In genomic region chr1:148721409-148721808, GRCm38 (mm10) we compare ENCODE assay signal across 19 mouse cellular contexts.
DNase-seq lines count a peak whose midpoint lies in the region; ATAC-seq lines count a peak whose summit lies in the region.
"Had no signal": no experiment of that assay in that cellular context is flagged by ENCODE, and none has a peak within 500 bp of the region (broad histone marks: within the 10 kb centered on the region; RNA-seq: fewer than 3 reads in every experiment).

No protein-coding gene starts in this region.

- no peak overlapping the region for H3K4me3 ChIP-seq in midbrain, embryonic 14.5 days (replicated peaks; ENCODE audit: low read depth, low read length)
- H3K4me3 ChIP-seq in midbrain, embryonic 13.5 days (replicated peaks) = no peak overlapping the region
- H3K4me3 ChIP-seq in forebrain, embryonic 14.5 days (ENCODE audit: low read depth, low read length) = no peak overlapping the region
- no peak overlapping the region for H3K4me3 ChIP-seq in forebrain, embryonic 16.5 days (replicated peaks; ENCODE audit: low read length)
- H3K4me3 ChIP-seq in liver, embryonic 12.5 days = no peak overlapping the region
- H3K4me3 ChIP-seq: heart, adult 2 months; hindbrain, embryonic 12.5 days; hindbrain, embryonic 15.5 days had no signal

- H3K27me3 ChIP-seq in midbrain, embryonic 14.5 days (ENCODE audit: control insufficient read depth, insufficient read depth, low read length) = no peaks in the 10 kb centered on the region
- no peaks in the 10 kb centered on the region for H3K27me3 ChIP-seq in midbrain, embryonic 13.5 days
- H3K27me3 ChIP-seq in forebrain, embryonic 14.5 days (replicated peaks; ENCODE audit: control insufficient read depth, insufficient read depth, low read length) = no peaks in the 10 kb centered on the region
- no peaks in the 10 kb centered on the region for H3K27me3 ChIP-seq in forebrain, embryonic 16.5 days (replicated peaks; ENCODE audit: control insufficient read depth, insufficient read depth, low read length)
- H3K27me3 ChIP-seq in liver, embryonic 12.5 days (replicated peaks) = no peaks in the 10 kb centered on the region
- H3K27me3 ChIP-seq: hindbrain, embryonic 12.5 days; hindbrain, embryonic 15.5 days had no signal

- no peak overlapping the region for H3K9ac ChIP-seq in midbrain, embryonic 14.5 days (replicated peaks; ENCODE audit: low read length)
- no peak overlapping the region for H3K9ac ChIP-seq in midbrain, embryonic 13.5 days (replicated peaks)
- no peak overlapping the region for H3K9ac ChIP-seq in forebrain, embryonic 14.5 days (ENCODE audit: low read length)
- no peak overlapping the region for H3K9ac ChIP-seq in forebrain, embryonic 16.5 days (replicated peaks; ENCODE audit: low read depth, low read length)
- H3K9ac ChIP-seq in liver, embryonic 12.5 days = no peak overlapping the region
- H3K9ac ChIP-seq: hindbrain, embryonic 12.5 days; hindbrain, embryonic 15.5 days had no signal

- ATAC-seq in midbrain, embryonic 14.5 days (ENCODE audit: low FRiP score, low TSS enrichment) = no peak; the same call in 1 of the 2 replicates
- ATAC-seq in midbrain, embryonic 13.5 days = no peak
- peak; percentile 60; the same call in 1 of the 2 replicates for ATAC-seq in forebrain, embryonic 14.5 days
- 0 out of 2 replicates have a peak, but pooled peaks have one; percentile 47 for ATAC-seq in forebrain, embryonic 16.5 days
- no peak for ATAC-seq in liver, embryonic 12.5 days
- ATAC-seq: CD4-positive, CD25-positive, alpha-beta regulatory T cell, adult 4 months had no signal

- H3K36me3 ChIP-seq in midbrain, embryonic 14.5 days (ENCODE audit: control insufficient read depth, insufficient read depth, low read length) = no peaks in the 10 kb centered on the region
- no peaks in the 10 kb centered on the region for H3K36me3 ChIP-seq in midbrain, embryonic 13.5 days
- no peaks in the 10 kb centered on the region for H3K36me3 ChIP-seq in forebrain, embryonic 14.5 days (ENCODE audit: control insufficient read depth, insufficient read depth, low read length)
- H3K36me3 ChIP-seq in forebrain, embryonic 16.5 days (ENCODE audit: control insufficient read depth, insufficient read depth) = no peaks in the 10 kb centered on the region
- no peaks in the 10 kb centered on the region for H3K36me3 ChIP-seq in liver, embryonic 12.5 days
- H3K36me3 ChIP-seq: hindbrain, embryonic 12.5 days; hindbrain, embryonic 15.5 days had no signal

- no peaks in the 10 kb centered on the region for H3K4me1 ChIP-seq in midbrain, embryonic 14.5 days (ENCODE audit: control insufficient read depth, insufficient read depth, low read length)
- 0 out of 2 replicates have a peak, but pooled peaks cover 4% of the 10 kb centered on the region for H3K4me1 ChIP-seq in midbrain, embryonic 13.5 days (replicated peaks)
- H3K4me1 ChIP-seq in forebrain, embryonic 14.5 days (ENCODE audit: control insufficient read depth, insufficient read depth, low read length) = no peaks in the 10 kb centered on the region
- peaks cover 3% of the 10 kb centered on the region for H3K4me1 ChIP-seq in forebrain, embryonic 16.5 days (replicated peaks; ENCODE audit: control insufficient read depth, insufficient read depth, low read length)
- H3K4me1 ChIP-seq in liver, embryonic 12.5 days = no peaks in the 10 kb centered on the region
- H3K4me1 ChIP-seq: hindbrain, embryonic 12.5 days; hindbrain, embryonic 15.5 days had no signal

- peak; percentile 52 for DNase-seq in heart, adult 11 months
- no peak for DNase-seq in heart, adult 9 months (ENCODE audit: low spot score in 2 of 2)
- peak; percentile 3 for DNase-seq in midbrain, embryonic 14.5 days
- peak; percentile 24 for DNase-seq in forebrain, embryonic 14.5 days (ENCODE audit: low spot score)
- no peak for DNase-seq in kidney, postnatal 14 days
- DNase-seq: adrenal gland, adult 2 months; adrenal gland, postnatal 25 days; cerebellum, adult 18-20 months; cerebellum, adult 9-10 months; cerebellum, postnatal 14 days; gastrocnemius, postnatal 25 days; heart, adult 2 months had no signal

- no peak overlapping the region for H3K4me2 ChIP-seq in midbrain, embryonic 14.5 days (ENCODE audit: low read length)
- no peak overlapping the region for H3K4me2 ChIP-seq in midbrain, embryonic 13.5 days (replicated peaks)
- no peak overlapping the region for H3K4me2 ChIP-seq in forebrain, embryonic 14.5 days (ENCODE audit: low read length)
- no peak overlapping the region for H3K4me2 ChIP-seq in forebrain, embryonic 16.5 days (ENCODE audit: low read length)
- no peak overlapping the region for H3K4me2 ChIP-seq in liver, embryonic 12.5 days
- H3K4me2 ChIP-seq: heart, embryonic 11.5 days; hindbrain, embryonic 12.5 days; hindbrain, embryonic 15.5 days had no signal

- H3K9me3 ChIP-seq in midbrain, embryonic 14.5 days (ENCODE audit: control insufficient read depth, low read length) = no peaks in the 10 kb centered on the region
- H3K9me3 ChIP-seq in midbrain, embryonic 13.5 days = no peaks in the 10 kb centered on the region
- no peaks in the 10 kb centered on the region for H3K9me3 ChIP-seq in forebrain, embryonic 14.5 days (replicated peaks; ENCODE audit: control insufficient read depth, low read length)
- H3K9me3 ChIP-seq in forebrain, embryonic 16.5 days (ENCODE audit: control insufficient read depth, low read length) = no peaks in the 10 kb centered on the region
- H3K9me3 ChIP-seq in liver, embryonic 12.5 days (replicated peaks) = no peaks in the 10 kb centered on the region
- H3K9me3 ChIP-seq: hindbrain, embryonic 12.5 days; hindbrain, embryonic 15.5 days had no signal

- no peak overlapping the region for H3K27ac ChIP-seq in midbrain, embryonic 14.5 days (replicated peaks; ENCODE audit: low read depth, low read length)
- H3K27ac ChIP-seq in midbrain, embryonic 13.5 days = no peak overlapping the region
- 0 out of 2 replicates have a peak overlapping the region, but pooled peaks have one; percentile 17 for H3K27ac ChIP-seq in forebrain, embryonic 14.5 days (ENCODE audit: low read depth, low read length)
- peak overlapping the region; percentile 53; the same call in 1 of the 2 replicates for H3K27ac ChIP-seq in forebrain, embryonic 16.5 days (ENCODE audit: low read length)
- H3K27ac ChIP-seq in liver, embryonic 12.5 days = no peak overlapping the region
- H3K27ac ChIP-seq: heart, adult 2 months; hindbrain, embryonic 12.5 days; hindbrain, embryonic 15.5 days had no signal

- 65% methylated on average over 1 of the region's 1 CpGs for WGBS in midbrain, embryonic 14.5 days
- WGBS in midbrain, embryonic 13.5 days = 67% methylated on average over 1 of the region's 1 CpGs
- 73% methylated on average over 1 of the region's 1 CpGs for WGBS in forebrain, embryonic 14.5 days
- 43% methylated on average over 1 of the region's 1 CpGs for WGBS in forebrain, embryonic 16.5 days
- 57% methylated on average over 1 of the region's 1 CpGs for WGBS in liver, embryonic 12.5 days (ENCODE audit: insufficient replicate concordance)

Comparison
In these comparisons a context has a peak if more than half of its experiments do, and no peak if none do; other contexts are left out.
1. DNase-seq: peak in heart, adult 11 months (single experiment), midbrain, embryonic 14.5 days (single experiment) and forebrain, embryonic 14.5 days (single experiment); none in heart, adult 9 months (0 of 2) and kidney, postnatal 14 days (single experiment).
2. ATAC-seq: peak in forebrain, embryonic 14.5 days (single experiment) and forebrain, embryonic 16.5 days (single experiment); none in midbrain, embryonic 14.5 days (single experiment), midbrain, embryonic 13.5 days (single experiment) and liver, embryonic 12.5 days (single experiment).
3. H3K27ac ChIP-seq: peak in forebrain, embryonic 14.5 days (single experiment) and forebrain, embryonic 16.5 days (single experiment); none in midbrain, embryonic 14.5 days (single experiment), midbrain, embryonic 13.5 days (single experiment) and liver, embryonic 12.5 days (single experiment).